Mouse (Mus musculus) gastrocnemius, postnatal 4 days (tissue): ENCODE measurements around the gene Eaf1. TPM values are rescaled to one million over a fixed set of nuclear protein-coding genes. Genes with fewer than 3 reads are reported as not detected.
"Not testable (repeated sequence)": the region's sequence is repeated elsewhere in the genome, so short reads cannot be mapped to it uniquely, and the experiment has no call there.

Experiments
- DNase-seq, 2 experiments: peaks; one replicate each; pipeline ENCODE4 v3.0.0; 2021 to 2022; ENCODE audit warnings: low spot score in 2 of 2, mixed read lengths in 2 of 2
- long read RNA-seq, 2 experiments: library from polyadenylated mRNA; stranded (forward); transcript quantifications; one replicate each; pipeline ENCODE4 v2.0.0; 2021
- total RNA-seq, 2 experiments: library from RNA; stranded (reverse); gene quantifications; 2 replicates each; pipeline ENCODE4 v1.2.3; 2021

Eaf1 gene
- total RNA-seq = 10 to 100 TPM; 23.3 to 24.2 TPM
- long read RNA-seq, experiment 1, full-length matches to known transcripts = 31 of 47 reads
- long read RNA-seq, experiment 1, partial matches to known transcripts = 11 of 47 reads
- long read RNA-seq, experiment 1, other reads (novel, unspliced or antisense) = 5 of 47 reads
- long read RNA-seq, experiment 2, full-length matches to known transcripts = 47 of 61 reads
- long read RNA-seq, experiment 2, partial matches to known transcripts = 10 of 61 reads
- long read RNA-seq, experiment 2, other reads (novel, unspliced or antisense) = 4 of 61 reads

- peak in 1 of 2 experiments; percentile 34 for DNase-seq
Observed at GRCm38 (mm10) chr14:31494349-31494974, at the start of gene Eaf1. Gene Eaf1, plus strand, starts transcription at chr14:31494399.

- DNase-seq = no peak
Observed at GRCm38 (mm10) chr14:31448994-31449393, 45.2 kb upstream of the Eaf1 start.

GRCm38 (mm10) chr14:31453946-31454345, 40.3 kb upstream of the Eaf1 start:
- DNase-seq = not testable (repeated sequence)

GRCm38 (mm10) chr14:31454849-31455566, 39.2 kb upstream of the Eaf1 start:
- no peak for DNase-seq

GRCm38 (mm10) chr14:31456064-31456721, 38.0 kb upstream of the Eaf1 start:
- DNase-seq = no peak

- DNase-seq = no peak
Observed at GRCm38 (mm10) chr14:31458006-31458405, 36.2 kb upstream of the Eaf1 start.

GRCm38 (mm10) chr14:31462226-31462625, 32.0 kb upstream of the Eaf1 start:
- DNase-seq = not testable (repeated sequence)

- DNase-seq = no peak
Observed at GRCm38 (mm10) chr14:31462886-31463285, 31.3 kb upstream of the Eaf1 start.

- DNase-seq = no peak
Observed at GRCm38 (mm10) chr14:31464176-31464575, 30.0 kb upstream of the Eaf1 start.

GRCm38 (mm10) chr14:31469711-31470110, 24.5 kb upstream of the Eaf1 start:
- no peak for DNase-seq

GRCm38 (mm10) chr14:31472451-31473061, 21.6 kb upstream of the Eaf1 start:
- peak in 1 of 2 experiments; percentile 64 for DNase-seq

GRCm38 (mm10) chr14:31473297-31473696, 20.9 kb upstream of the Eaf1 start:
- no peak for DNase-seq

GRCm38 (mm10) chr14:31482417-31482816, 11.8 kb upstream of the Eaf1 start:
- DNase-seq = no peak

GRCm38 (mm10) chr14:31486465-31486864, 7.7 kb upstream of the Eaf1 start:
- DNase-seq = no peak

- no peak for DNase-seq
Observed at GRCm38 (mm10) chr14:31488055-31488454, 6.1 kb upstream of the Eaf1 start.

- DNase-seq = no peak
Observed at GRCm38 (mm10) chr14:31493901-31494300, 298 bp upstream of the Eaf1 start.

GRCm38 (mm10) chr14:31494975-31495455, 816 bp downstream of the Eaf1 start, which contains the start of gene Mettl6:
Gene Mettl6, minus strand, starts transcription at chr14:31495040.
- DNase-seq = peak; percentile 77 to 90

GRCm38 (mm10) chr14:31495538-31495937, 1.3 kb downstream of the Eaf1 start:
- DNase-seq = no peak

- DNase-seq = no peak
Observed at GRCm38 (mm10) chr14:31496241-31496646, 2.0 kb downstream of the Eaf1 start.

GRCm38 (mm10) chr14:31499526-31499925, 5.3 kb downstream of the Eaf1 start:
- DNase-seq = no peak

GRCm38 (mm10) chr14:31503406-31503805, 9.2 kb downstream of the Eaf1 start:
- no peak for DNase-seq
